Mouse (Mus musculus) gastrocnemius, adult 8-10 months (tissue): ENCODE data around the gene Ghrh. TPM values are rescaled to one million over a fixed set of nuclear protein-coding genes. Genes with fewer than 3 reads are reported as not detected.

Experiments
- DNase-seq, 2 experiments: peaks; one replicate each; pipeline ENCODE4 v3.0.0; 2022; ENCODE audit warnings: low spot score in 2 of 2
- total RNA-seq, 4 experiments: library from RNA; stranded (reverse); gene quantifications; 2 replicates each; pipeline ENCODE4 v1.2.4; 2022

Gene Ghrh
- total RNA-seq, 4 experiments from 2014 or later = not detected

GRCm38 (mm10) chr2:157349121-157349778, 1.9 kb upstream of the Ghrh start:
- DNase-seq = no peak

- DNase-seq = no peak
Observed at GRCm38 (mm10) chr2:157343337-157343736, 4.0 kb downstream of the Ghrh start.

- no peak for DNase-seq
Observed at GRCm38 (mm10) chr2:157342328-157342926, 4.9 kb downstream of the Ghrh start.

GRCm38 (mm10) chr2:157341554-157342270, 5.6 kb downstream of the Ghrh start:
- peak; percentile 17 to 36 for DNase-seq

- DNase-seq = no peak
Observed at GRCm38 (mm10) chr2:157340221-157340741, 7.0 kb downstream of the Ghrh start.

GRCm38 (mm10) chr2:157339532-157339931, 7.8 kb downstream of the Ghrh start:
- DNase-seq = no peak

- peak; percentile 43 to 48 for DNase-seq
Observed at GRCm38 (mm10) chr2:157338663-157339062, 8.6 kb downstream of the Ghrh start.

GRCm38 (mm10) chr2:157332059-157332458, 15.2 kb downstream of the Ghrh start:
- no peak for DNase-seq

GRCm38 (mm10) chr2:157328570-157328969, 18.7 kb downstream of the Ghrh start:
- DNase-seq = no peak

- no peak for DNase-seq
Observed at GRCm38 (mm10) chr2:157328106-157328505, 19.2 kb downstream of the Ghrh start.

GRCm38 (mm10) chr2:157325238-157325637, 22.1 kb downstream of the Ghrh start:
- DNase-seq = no peak

- DNase-seq = no peak
Observed at GRCm38 (mm10) chr2:157322029-157322766, 25.1 kb downstream of the Ghrh start.

GRCm38 (mm10) chr2:157320886-157321285, 26.4 kb downstream of the Ghrh start:
- no peak for DNase-seq

GRCm38 (mm10) chr2:157320135-157320534, 27.2 kb downstream of the Ghrh start:
- no peak for DNase-seq

- DNase-seq = no peak
Observed at GRCm38 (mm10) chr2:157317220-157317619, 30.1 kb downstream of the Ghrh start.

- DNase-seq = no peak
Observed at GRCm38 (mm10) chr2:157316358-157316933, 30.9 kb downstream of the Ghrh start.

GRCm38 (mm10) chr2:157315486-157315885, 31.8 kb downstream of the Ghrh start:
- DNase-seq = no peak

GRCm38 (mm10) chr2:157314310-157314709, 33.0 kb downstream of the Ghrh start:
- no peak for DNase-seq

GRCm38 (mm10) chr2:157313718-157314117, 33.6 kb downstream of the Ghrh start:
- DNase-seq = no peak

- DNase-seq = no peak
Observed at GRCm38 (mm10) chr2:157310963-157311637, 36.2 kb downstream of the Ghrh start.

GRCm38 (mm10) chr2:157309611-157310010, 37.7 kb downstream of the Ghrh start:
- DNase-seq = no peak
